Mouse (Mus musculus): ENCODE results near the gene G0s2. TPM values are rescaled to one million over a fixed set of nuclear protein-coding genes. Genes with fewer than 3 reads are reported as not detected.
"Not testable (repeated sequence)": the region's sequence is repeated elsewhere in the genome, so short reads cannot be mapped to it uniquely, and the experiment has no call there.

G0s2 gene
- polyA plus RNA-seq, 1 experiment from 2014 or later = 180 TPM

DNA sequence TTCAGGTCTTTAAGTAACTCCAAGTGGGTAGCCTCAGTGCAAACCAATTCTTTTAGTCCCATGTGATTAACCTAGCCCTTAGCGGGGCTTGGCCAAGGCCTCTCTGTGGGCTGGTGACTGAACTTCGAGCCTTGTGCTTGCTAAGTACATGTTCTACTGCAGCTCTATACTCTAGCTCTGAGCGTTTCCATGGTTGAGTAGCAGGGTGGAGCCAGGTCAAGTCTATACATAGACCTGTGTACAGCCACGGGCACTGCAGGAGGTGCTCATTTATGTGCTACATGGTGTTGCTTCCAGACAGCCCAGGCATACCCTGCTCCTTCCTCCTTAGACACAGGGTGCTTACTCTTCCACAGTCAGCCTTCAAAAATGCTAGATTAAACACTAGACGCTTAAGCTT is 22.9 kb upstream of the G0s2 start:
- ATAC-seq (ENCODE audit: low read depth) = peak; percentile 57
- H3K9me3 ChIP-seq (replicated peaks; ENCODE audit: control insufficient read depth, low read length) = no peaks in the 10 kb centered on the region
- peaks cover 2% of the 10 kb centered on the region; the same call in 1 of the 2 replicates for H3K4me1 ChIP-seq (ENCODE audit: control insufficient read depth, low read depth, low read length)
- no peak overlapping the region for H3K27ac ChIP-seq (ENCODE audit: low read length)
- no peaks in the 10 kb centered on the region for H3K36me3 ChIP-seq (ENCODE audit: control insufficient read depth, insufficient read depth)
- H3K4me3 ChIP-seq (ENCODE audit: low read depth, low read length) = no peak overlapping the region
- H3K27me3 ChIP-seq (ENCODE audit: control insufficient read depth, insufficient read depth, low read depth, low read length) = no peaks in the 10 kb centered on the region
- no peak overlapping the region for H3K9ac ChIP-seq (ENCODE audit: low read depth, low read length)
- no peak overlapping the region for H3K4me2 ChIP-seq (ENCODE audit: low read depth, low read length)
- WGBS (ENCODE audit: insufficient replicate concordance) = 51% methylated on average over 5 of the region's 5 CpGs

DNA sequence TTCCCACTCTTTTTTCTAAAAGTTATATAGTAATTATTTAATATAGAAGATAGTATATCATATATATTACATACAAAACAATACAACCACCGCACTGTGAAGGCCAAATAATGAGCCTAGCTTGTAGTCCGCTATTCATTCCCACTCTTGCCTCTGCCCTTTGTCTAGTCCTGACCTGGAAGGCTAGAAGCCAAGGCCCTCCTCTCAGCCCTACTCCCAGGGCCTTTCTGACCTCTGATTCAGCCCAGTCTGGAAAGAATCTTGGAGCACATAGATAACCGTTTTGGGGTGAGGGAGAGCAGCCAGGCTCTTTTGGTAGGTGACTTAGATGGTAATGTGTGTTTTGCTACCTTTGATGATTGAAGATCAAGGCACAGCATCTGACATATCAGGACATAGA is 20.9 kb upstream of the G0s2 start:
- no peaks in the 10 kb centered on the region for H3K27me3 ChIP-seq (ENCODE audit: control insufficient read depth, insufficient read depth, low read depth, low read length)

DNA sequence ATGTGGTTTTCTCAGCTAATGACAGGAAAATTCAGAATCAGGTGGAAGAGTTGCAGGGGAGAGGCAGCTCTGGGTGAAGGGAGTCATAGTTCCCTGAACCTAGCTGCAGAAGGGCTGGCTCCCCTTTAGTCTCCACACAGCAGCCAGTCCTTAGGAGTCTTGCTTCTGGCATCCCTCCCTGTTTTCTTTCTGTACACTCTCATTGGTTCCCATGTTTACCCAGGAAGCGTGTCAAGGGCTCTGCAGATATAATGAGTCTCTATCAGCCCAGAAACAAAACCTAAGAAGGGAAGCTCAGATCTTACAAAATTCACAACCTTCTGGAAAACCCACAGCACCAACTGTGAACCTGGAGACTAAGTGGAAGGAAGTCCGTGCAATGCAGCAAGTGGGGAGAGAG is 20.0 kb upstream of the G0s2 start:
- Histone ChIP-seq H3K4me3 (ENCODE audit: low read depth, low read length) (no peak overlapping the region), H3K9ac (ENCODE audit: low read depth, low read length) (no peak overlapping the region), H3K4me1 (ENCODE audit: control insufficient read depth, low read depth, low read length) (no peaks in the 10 kb centered on the region; the same call in 1 of the 2 replicates), H3K9me3 (replicated peaks; ENCODE audit: control insufficient read depth, low read length) (no peaks in the 10 kb centered on the region), H3K4me2 (ENCODE audit: low read depth, low read length) (no peak overlapping the region), H3K36me3 (ENCODE audit: control insufficient read depth, insufficient read depth) (no peaks in the 10 kb centered on the region), H3K27me3 (ENCODE audit: control insufficient read depth, insufficient read depth, low read depth, low read length) (no peaks in the 10 kb centered on the region), H3K27ac (ENCODE audit: low read length) (no peak overlapping the region)
- 35% methylated on average over 2 of the region's 2 CpGs for WGBS (ENCODE audit: insufficient replicate concordance)
- ATAC-seq (ENCODE audit: low read depth) = no peak

More for the DNA sequence above, 20.9 kb upstream of the G0s2 start:
- Histone ChIP-seq H3K9ac (ENCODE audit: low read depth, low read length) (no peak overlapping the region), H3K4me3 (ENCODE audit: low read depth, low read length) (no peak overlapping the region), H3K9me3 (replicated peaks; ENCODE audit: control insufficient read depth, low read length) (no peaks in the 10 kb centered on the region), H3K4me1 (ENCODE audit: control insufficient read depth, low read depth, low read length) (no peaks in the 10 kb centered on the region; the same call in 1 of the 2 replicates), H3K27ac (ENCODE audit: low read length) (no peak overlapping the region), H3K4me2 (ENCODE audit: low read depth, low read length) (no peak overlapping the region), H3K36me3 (ENCODE audit: control insufficient read depth, insufficient read depth) (no peaks in the 10 kb centered on the region)
- 57% methylated on average over 3 of the region's 3 CpGs for WGBS (ENCODE audit: insufficient replicate concordance)
- no peak for ATAC-seq (ENCODE audit: low read depth)

DNA sequence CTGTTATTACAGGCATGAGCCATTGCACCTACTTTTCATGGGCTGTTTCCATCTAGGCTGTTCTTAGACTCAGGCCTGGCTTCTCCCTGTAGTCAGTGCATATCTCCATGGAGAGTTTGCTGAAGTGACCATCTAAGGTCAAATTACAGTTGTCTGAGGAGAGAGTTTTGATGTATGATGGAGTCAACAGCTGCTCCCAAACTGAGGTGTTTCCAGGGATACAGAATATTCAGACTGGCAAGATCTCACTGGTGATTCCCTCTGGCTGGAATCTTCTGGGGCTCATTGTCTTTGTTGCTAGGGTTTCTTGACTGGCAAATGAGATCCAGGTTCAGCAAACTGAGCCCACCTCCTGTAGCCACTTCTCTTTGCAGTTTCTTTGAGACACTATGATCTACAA is 17.7 kb upstream of the G0s2 start:
- H3K9ac ChIP-seq (ENCODE audit: low read depth, low read length) = no peak overlapping the region
- H3K36me3 ChIP-seq (ENCODE audit: control insufficient read depth, insufficient read depth) = no peaks in the 10 kb centered on the region
- H3K4me1 ChIP-seq (ENCODE audit: control insufficient read depth, low read depth, low read length) = no peaks in the 10 kb centered on the region; the same call in 1 of the 2 replicates
- no peak for ATAC-seq (ENCODE audit: low read depth)
- H3K27me3 ChIP-seq (ENCODE audit: control insufficient read depth, insufficient read depth, low read depth, low read length) = no peaks in the 10 kb centered on the region
- H3K4me3 ChIP-seq (ENCODE audit: low read depth, low read length) = no peak overlapping the region
- no peak overlapping the region for H3K4me2 ChIP-seq (ENCODE audit: low read depth, low read length)
- H3K9me3 ChIP-seq (replicated peaks; ENCODE audit: control insufficient read depth, low read length) = no peaks in the 10 kb centered on the region
- no peak overlapping the region; the same call in 1 of the 2 replicates for H3K27ac ChIP-seq (ENCODE audit: low read length)

DNA sequence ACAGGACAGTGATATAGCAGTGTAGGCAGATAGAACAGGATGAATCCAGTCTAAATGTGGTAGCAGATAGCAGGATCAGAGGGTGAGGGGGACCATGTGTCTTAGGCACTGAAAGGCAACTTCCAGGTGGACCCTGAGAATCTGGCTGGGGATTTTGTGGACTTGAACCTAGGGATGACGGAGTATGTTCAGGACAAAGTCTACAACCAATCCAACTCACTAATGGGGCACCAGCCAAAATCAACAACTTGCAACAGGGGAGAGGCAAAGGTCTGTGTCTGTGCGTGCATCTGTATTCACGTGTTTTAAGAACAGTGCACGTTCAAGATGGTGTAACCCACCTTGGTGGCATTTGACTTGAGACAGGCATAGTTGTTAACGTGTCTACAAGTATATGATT is 16.9 kb upstream of the G0s2 start:
- H3K9me3 ChIP-seq (replicated peaks; ENCODE audit: control insufficient read depth, low read length) = no peaks in the 10 kb centered on the region
- no peaks in the 10 kb centered on the region for H3K27me3 ChIP-seq (ENCODE audit: control insufficient read depth, insufficient read depth, low read depth, low read length)
- H3K4me2 ChIP-seq (ENCODE audit: low read depth, low read length) = no peak overlapping the region
- peak overlapping the region; percentile 51 for H3K27ac ChIP-seq (ENCODE audit: low read length)
- WGBS (ENCODE audit: insufficient replicate concordance) = 62% methylated on average over 5 of the region's 5 CpGs
- H3K4me1 ChIP-seq (ENCODE audit: control insufficient read depth, low read depth, low read length) = no peaks in the 10 kb centered on the region
- no peak overlapping the region for H3K9ac ChIP-seq (ENCODE audit: low read depth, low read length)
- H3K36me3 ChIP-seq (ENCODE audit: control insufficient read depth, insufficient read depth) = no peaks in the 10 kb centered on the region
- H3K4me3 ChIP-seq (ENCODE audit: low read depth, low read length) = no peak overlapping the region
- peak; percentile 78 for ATAC-seq (ENCODE audit: low read depth)

DNA sequence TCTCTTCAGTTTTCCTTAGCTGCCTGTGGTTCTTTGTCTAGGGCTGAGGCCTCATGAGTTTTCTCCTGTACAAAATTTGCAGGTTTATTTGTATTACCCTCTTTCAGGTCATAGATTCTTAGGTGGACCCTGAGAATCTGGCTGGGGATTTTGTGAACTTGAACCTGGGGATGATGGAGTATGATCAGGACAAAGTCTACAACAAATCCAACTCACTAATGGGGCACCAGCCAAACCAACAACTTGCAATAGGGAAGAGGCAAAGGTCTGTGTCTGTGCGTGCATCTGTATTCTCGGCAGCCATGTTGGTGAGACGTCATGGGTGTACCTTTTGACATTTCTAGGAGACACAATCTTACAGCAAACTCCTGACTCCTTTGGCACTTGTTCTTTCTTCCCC is 16.1 kb upstream of the G0s2 start:
- no peaks in the 10 kb centered on the region for H3K9me3 ChIP-seq (replicated peaks; ENCODE audit: control insufficient read depth, low read length)
- 58% methylated on average over 3 of the region's 3 CpGs for WGBS (ENCODE audit: insufficient replicate concordance)
- H3K4me3 ChIP-seq (ENCODE audit: low read depth, low read length) = no peak overlapping the region
- no peak overlapping the region for H3K9ac ChIP-seq (ENCODE audit: low read depth, low read length)
- no peaks in the 10 kb centered on the region for H3K27me3 ChIP-seq (ENCODE audit: control insufficient read depth, insufficient read depth, low read depth, low read length)
- no peaks in the 10 kb centered on the region for H3K4me1 ChIP-seq (ENCODE audit: control insufficient read depth, low read depth, low read length)
- H3K36me3 ChIP-seq (ENCODE audit: control insufficient read depth, insufficient read depth) = no peaks in the 10 kb centered on the region
- no peak overlapping the region for H3K4me2 ChIP-seq (ENCODE audit: low read depth, low read length)
- H3K27ac ChIP-seq (ENCODE audit: low read length) = no peak overlapping the region
- no peak for ATAC-seq (ENCODE audit: low read depth)

DNA sequence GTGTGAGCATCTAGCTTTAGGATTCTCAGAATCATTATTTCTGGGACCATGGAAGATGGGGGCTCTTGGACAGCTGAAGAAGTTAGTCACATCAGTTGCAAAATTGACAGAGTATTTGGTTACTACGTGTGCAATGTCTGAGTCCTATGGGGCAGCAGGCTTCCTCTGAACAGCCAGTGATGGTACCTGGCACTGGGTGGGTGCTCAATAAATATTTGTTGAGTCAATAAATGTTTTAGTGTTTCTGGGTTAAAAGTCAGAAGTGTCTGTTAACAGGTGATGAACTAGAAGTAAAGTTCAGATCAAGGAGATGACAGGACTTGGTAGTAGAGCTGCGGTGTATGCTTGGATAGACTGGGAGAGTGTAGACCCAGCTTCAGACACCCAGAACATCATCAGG is 14.6 kb upstream of the G0s2 start:
- no peaks in the 10 kb centered on the region; the same call in 1 of the 2 replicates for H3K4me1 ChIP-seq (ENCODE audit: control insufficient read depth, low read depth, low read length)
- H3K27ac ChIP-seq (ENCODE audit: low read length) = peak overlapping the region; percentile 41
- peak; percentile 58 for ATAC-seq (ENCODE audit: low read depth)
- 65% methylated on average over 2 of the region's 2 CpGs for WGBS (ENCODE audit: insufficient replicate concordance)
- no peak overlapping the region for H3K9ac ChIP-seq (ENCODE audit: low read depth, low read length)
- no peaks in the 10 kb centered on the region for H3K36me3 ChIP-seq (ENCODE audit: control insufficient read depth, insufficient read depth)
- no peaks in the 10 kb centered on the region for H3K9me3 ChIP-seq (replicated peaks; ENCODE audit: control insufficient read depth, low read length)
- H3K4me3 ChIP-seq (ENCODE audit: low read depth, low read length) = no peak overlapping the region
- no peaks in the 10 kb centered on the region for H3K27me3 ChIP-seq (ENCODE audit: control insufficient read depth, insufficient read depth, low read depth, low read length)
- no peak overlapping the region for H3K4me2 ChIP-seq (ENCODE audit: low read depth, low read length)

DNA sequence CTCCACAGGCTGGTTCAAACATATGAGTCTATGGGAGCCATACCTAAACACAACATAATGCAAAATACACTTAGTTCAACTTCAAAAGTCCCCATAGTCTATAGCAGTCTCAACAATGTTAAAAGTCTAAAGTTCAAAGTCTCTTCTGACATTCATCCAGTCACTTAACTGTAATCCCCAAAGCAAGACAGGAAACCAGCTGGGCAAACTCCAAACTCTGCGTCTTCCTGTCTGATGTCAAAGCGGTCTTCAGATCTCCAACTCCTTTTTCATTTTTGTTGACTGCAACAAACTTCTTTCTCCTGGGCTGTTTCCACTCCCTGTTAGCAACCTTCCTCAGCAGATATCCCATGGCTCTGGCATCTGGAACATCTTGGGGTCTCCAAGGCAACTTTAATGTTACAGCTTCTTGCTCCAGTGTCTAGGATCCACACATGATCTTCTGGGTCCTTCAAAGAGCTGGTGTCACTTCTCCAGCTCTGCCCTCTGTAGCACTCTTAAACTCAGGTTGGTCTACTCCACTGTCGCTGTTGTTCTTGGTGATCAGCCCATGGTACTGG is 12.8 kb upstream of the G0s2 start:
- not testable (repeated sequence) for H3K4me2 ChIP-seq (ENCODE audit: low read depth, low read length); H3K27me3 ChIP-seq (ENCODE audit: control insufficient read depth, insufficient read depth, low read depth, low read length)
- WGBS (ENCODE audit: insufficient replicate concordance) = 61% methylated on average over 3 of the region's 3 CpGs

DNA sequence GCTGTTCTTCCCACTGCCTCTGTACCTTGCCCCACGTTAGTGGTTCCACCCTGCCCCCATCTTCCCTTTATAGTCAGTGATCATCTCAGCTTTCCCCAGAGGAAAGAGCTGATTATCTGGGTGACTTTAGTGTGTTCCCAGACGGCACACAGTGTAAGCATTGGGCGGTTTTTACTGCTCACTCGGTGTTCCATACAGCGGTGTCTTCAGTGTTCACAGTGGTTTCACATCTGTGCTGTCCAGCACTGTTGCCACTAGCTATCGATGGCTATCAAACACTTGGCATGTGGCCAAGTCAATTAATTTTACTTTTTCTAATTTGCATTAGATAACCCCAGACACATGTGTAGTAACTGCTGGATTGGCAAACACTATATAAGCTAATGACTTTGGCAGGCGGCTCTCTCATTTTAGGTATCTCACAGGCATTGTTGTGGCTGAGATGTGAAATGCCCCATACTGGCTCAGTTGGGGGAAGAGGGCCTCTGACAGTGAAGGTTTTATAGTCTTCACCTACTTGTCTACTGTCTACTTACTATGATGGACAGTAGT is 11.3 kb upstream of the G0s2 start:
- Histone ChIP-seq H3K9ac (ENCODE audit: low read depth, low read length) (no peak overlapping the region), H3K4me2 (ENCODE audit: low read depth, low read length) (no peak overlapping the region), H3K27ac (ENCODE audit: low read length) (no peak overlapping the region), H3K27me3 (ENCODE audit: control insufficient read depth, insufficient read depth, low read depth, low read length) (no peaks in the 10 kb centered on the region), H3K4me3 (ENCODE audit: low read depth, low read length) (no peak overlapping the region), H3K36me3 (ENCODE audit: control insufficient read depth, insufficient read depth) (no peaks in the 10 kb centered on the region), H3K4me1 (ENCODE audit: control insufficient read depth, low read depth, low read length) (no peaks in the 10 kb centered on the region; the same call in none of the 2 replicates), H3K9me3 (replicated peaks; ENCODE audit: control insufficient read depth, low read length) (no peaks in the 10 kb centered on the region)
- no peak for ATAC-seq (ENCODE audit: low read depth)
- whole genome bisulfite sequencing (ENCODE audit: insufficient replicate concordance) = 58% methylated on average over 7 of the region's 7 CpGs

More for the DNA sequence above, 12.8 kb upstream of the G0s2 start:
- not testable (repeated sequence) for H3K9ac ChIP-seq (ENCODE audit: low read depth, low read length); H3K4me1 ChIP-seq (ENCODE audit: control insufficient read depth, low read depth, low read length); H3K4me3 ChIP-seq (ENCODE audit: low read depth, low read length); H3K9me3 ChIP-seq (replicated peaks; ENCODE audit: control insufficient read depth, low read length); H3K27ac ChIP-seq (ENCODE audit: low read length); ATAC-seq (ENCODE audit: low read depth); H3K36me3 ChIP-seq (ENCODE audit: control insufficient read depth, insufficient read depth)

Data from liver, embryonic 16.5 days (tissue).